Mouse (Mus musculus) liver, adult 2 months (tissue): ENCODE data around the gene Olfr1280. TPM values are rescaled to one million over a fixed set of nuclear protein-coding genes. Genes with fewer than 3 reads are reported as not detected.

Source experiments
- DNase-seq: peaks from one replicate; pipeline ENCODE4 v3.0.0-alpha.2; 2011; ENCODE audit warnings: low read depth, low spot score; ENCODE audit errors: extremely low read depth
- H3K27ac ChIP-seq: fragments of 200-500 bp; replicated peaks from 2 replicates; pipeline ENCODE4 v1.5.1; 2012; ENCODE audit warnings: low read depth, mild to moderate bottlenecking, control low read depth, inconsistent platforms, low read length; ENCODE audit not compliant: insufficient read depth
- H3K27me3 ChIP-seq: fragments of 200-500 bp; 2 replicates; pipeline ENCODE4 v1.6.1; 2012; ENCODE audit warnings: mild to moderate bottlenecking, moderate library complexity, low read length, inconsistent platforms; ENCODE audit not compliant: control insufficient read depth, insufficient read depth
- H3K36me3 ChIP-seq: fragments of 200-500 bp; 2 replicates; pipeline ENCODE4 v1.6.1; 2012; ENCODE audit warnings: low read length, inconsistent platforms; ENCODE audit not compliant: control insufficient read depth, insufficient read depth
- H3K4me1 ChIP-seq: fragments of 200-500 bp; 2 replicates; pipeline ENCODE4 v1.6.1; 2011; ENCODE audit warnings: low read length; ENCODE audit not compliant: control insufficient read depth, insufficient read depth
- H3K4me3 ChIP-seq: fragments of 200-500 bp; 2 replicates; pipeline ENCODE4 v1.5.1; 2011; ENCODE audit warnings: low read depth, mild to moderate bottlenecking, control low read depth, low read length, moderate library complexity; ENCODE audit not compliant: insufficient read depth
- H3K79me2 ChIP-seq: fragments of 200-500 bp; 2 replicates; pipeline ENCODE4 v1.6.1; 2012; ENCODE audit warnings: inconsistent platforms, mild to moderate bottlenecking, low read length, moderate library complexity; ENCODE audit not compliant: control insufficient read depth, insufficient read depth
- H3K9ac ChIP-seq: fragments of 200-500 bp; 2 replicates; pipeline ENCODE4 v1.6.1; 2012; ENCODE audit warnings: low read depth, mild to moderate bottlenecking, control low read depth, inconsistent platforms, low read length
- CTCF ChIP-seq: fragments of 200-500 bp; IDR thresholded peaks from 2 replicates; pipeline ENCODE4 v1.5.1; 2011; ENCODE audit warnings: low read depth, low read length, control low read depth
- POLR2A ChIP-seq: fragments of 200-500 bp; IDR thresholded peaks from 2 replicates; pipeline ENCODE4 v1.6.1; 2011; ENCODE audit warnings: low read length, control low read depth; ENCODE audit not compliant: insufficient read depth; ENCODE audit errors: extremely low read depth
- WGBS: fragments of 180-500 bp; shearing (Covaris S2); methylation state at CpG from one replicate; pipeline ENCODE4 v1.1.7; 2018; 5-methylcytosine and 5-hydroxymethylcytosine counted together
- polyA plus RNA-seq: library from polyadenylated mRNA; depleted of rRNA; stranded (reverse); fragments of >200 nt; gene quantifications from 2 replicates; pipeline ENCODE4 v1.2.3, GENCODE M21; 2012; rRNA removed
- total RNA-seq: library from RNA; depleted of rRNA; stranded (reverse); fragments of >200 nt; gene quantifications from 2 replicates; pipeline ENCODE4 v1.2.3, GENCODE M21; 2014; rRNA removed

Olfr1280 gene
- total and polyA plus RNA-seq, 2 experiments: not detected

DNA sequence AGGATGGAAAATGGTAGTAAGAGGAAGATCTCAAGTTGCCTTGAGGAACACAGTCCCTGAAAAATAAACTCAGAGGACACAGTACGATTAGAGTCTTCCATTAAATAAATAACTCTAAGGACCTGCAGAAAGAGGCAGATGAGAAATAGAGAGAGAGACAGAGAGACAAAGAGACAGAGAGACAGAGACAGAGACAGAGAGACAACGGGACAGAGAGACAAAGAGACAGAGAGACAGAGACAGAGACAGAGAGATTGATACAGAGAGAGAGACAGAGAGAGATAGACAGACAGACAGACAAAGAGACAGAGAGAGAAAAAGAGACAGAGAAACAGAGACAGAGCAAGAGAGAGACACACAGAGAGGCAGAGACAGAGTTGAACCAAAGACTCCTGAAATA lies 22.2 kb downstream of the Olfr1280 start, which contains the start of gene Olfr1282:
Olfr1282 (minus strand) TSS at position 101 of the 400 bp plus-strand sequence.
- no peaks in the 10 kb centered on the region for H3K27me3 ChIP-seq
- no peak within 1 kb of the TSS for H3K4me3 ChIP-seq
- no peak within 1 kb of the TSS for H3K27ac ChIP-seq
- TF ChIP-seq POLR2A: no peak
- no peak for TF ChIP-seq CTCF
- no peaks in the 10 kb centered on the region for H3K4me1 ChIP-seq
- H3K36me3 ChIP-seq: no peaks in the 10 kb centered on the region
- WGBS: 53% methylated on average over 2 of the region's 2 CpGs
- no peak within 1 kb of the TSS for H3K9ac ChIP-seq
- no peak for DNase-seq
- H3K79me2 ChIP-seq: no peaks in the 10 kb centered on the region

DNA sequence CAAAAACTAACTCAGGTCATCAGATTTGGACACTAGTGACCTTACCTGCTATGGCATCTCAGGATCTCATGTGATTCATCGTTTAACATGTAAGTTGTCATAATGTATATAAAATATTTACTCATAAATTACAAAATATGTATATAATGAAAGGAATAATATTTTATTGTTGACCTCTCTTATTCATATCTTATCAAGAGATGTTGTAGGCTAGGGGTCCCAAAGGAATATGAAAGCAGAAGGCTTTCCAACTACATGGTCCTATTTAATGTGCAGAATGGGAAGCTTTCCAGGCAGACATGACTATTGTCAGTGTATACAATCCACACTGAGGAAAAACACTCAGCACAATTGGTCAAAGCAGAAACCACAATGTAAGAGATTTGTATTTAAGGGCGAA lies 52.7 kb downstream of the Olfr1280 start, which contains the start of gene Olfr1283:
Olfr1283 (plus strand) TSS at position 301 of the 400 bp plus-strand sequence.
- H3K36me3 ChIP-seq: no peaks in the 10 kb centered on the region
- no peaks in the 10 kb centered on the region for H3K4me1 ChIP-seq
- H3K27me3 ChIP-seq: no peaks in the 10 kb centered on the region
- no peaks in the 10 kb centered on the region for H3K79me2 ChIP-seq
- 60% methylated on average over 2 of the region's 2 CpGs for WGBS
- no peak for DNase-seq
- no peak within 1 kb of the TSS for H3K9ac ChIP-seq
- no peak within 1 kb of the TSS for H3K4me3 ChIP-seq
- no peak within 1 kb of the TSS for H3K27ac ChIP-seq
- TF ChIP-seq POLR2A (no peak), CTCF (no peak)

DNA sequence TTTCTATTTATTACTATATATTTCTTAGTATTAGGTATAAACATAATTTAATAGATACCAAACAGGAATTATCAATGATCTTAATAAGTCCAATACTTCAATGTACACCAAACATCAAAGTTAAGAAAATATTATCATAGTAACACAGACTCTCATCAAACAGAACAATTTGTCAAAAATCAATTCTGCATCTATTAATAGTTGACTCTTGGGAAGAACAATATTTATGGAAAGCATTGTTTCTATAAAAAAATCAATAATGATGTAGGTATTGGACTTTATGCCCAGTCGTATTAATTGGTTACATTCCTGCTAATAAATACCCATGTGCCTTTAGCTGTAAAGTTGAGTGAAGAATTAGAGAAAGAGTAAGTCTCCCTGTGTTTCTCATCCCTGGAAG lies 61.4 kb downstream of the Olfr1280 start, which contains the start of gene Olfr1284:
Olfr1284 (plus strand) TSS at position 301 of the 400 bp plus-strand sequence.
- no peak within 1 kb of the TSS for H3K27ac ChIP-seq
- no peaks in the 10 kb centered on the region for H3K36me3 ChIP-seq
- DNase-seq: no peak
- no peaks in the 10 kb centered on the region for H3K27me3 ChIP-seq
- H3K79me2 ChIP-seq: no peaks in the 10 kb centered on the region
- H3K9ac ChIP-seq: no peak within 1 kb of the TSS
- H3K4me3 ChIP-seq: no peak within 1 kb of the TSS
- TF ChIP-seq CTCF (no peak), POLR2A (no peak)
- 81% methylated on average over 1 of the region's 1 CpGs for WGBS
- H3K4me1 ChIP-seq: no peaks in the 10 kb centered on the region

Other genes with a start within 250 kb of the Olfr1280 start
- not detected in 2 replicates for gene Gm13941, start 208.0 kb upstream of the Olfr1280 start, total RNA-seq
- not detected in 2 replicates for gene Gm13941, start 208.0 kb upstream of the Olfr1280 start, polyA plus RNA-seq
- not detected in 2 replicates for gene Gm15130, start 161.1 kb upstream of the Olfr1280 start, total RNA-seq
- not detected in 2 replicates for gene Gm15130, start 161.1 kb upstream of the Olfr1280 start, polyA plus RNA-seq
- not detected in 2 replicates for gene 4930430A15Rik, start 84.4 kb upstream of the Olfr1280 start, total RNA-seq
- gene 4930430A15Rik, start 84.4 kb upstream of the Olfr1280 start, polyA plus RNA-seq: not detected in 2 replicates
- not detected in 2 replicates for gene Olfr1275, start 78.7 kb upstream of the Olfr1280 start, total RNA-seq
- gene Olfr1275, start 78.7 kb upstream of the Olfr1280 start, polyA plus RNA-seq: not detected in 2 replicates
- gene Olfr1276, start 59.5 kb upstream of the Olfr1280 start, total RNA-seq: not detected in 2 replicates
- gene Olfr1276, start 59.5 kb upstream of the Olfr1280 start, polyA plus RNA-seq: not detected in 2 replicates
- gene Olfr1277, start 39.9 kb upstream of the Olfr1280 start, total RNA-seq: not detected in 2 replicates
- not detected in 2 replicates for gene Olfr1277, start 39.9 kb upstream of the Olfr1280 start, polyA plus RNA-seq
- gene Olfr1278, start 23.9 kb upstream of the Olfr1280 start, total RNA-seq: not detected in 2 replicates
- gene Olfr1278, start 23.9 kb upstream of the Olfr1280 start, polyA plus RNA-seq: not detected in 2 replicates
- not detected in 2 replicates for gene Olfr1279, start 13.4 kb upstream of the Olfr1280 start, total RNA-seq
- gene Olfr1279, start 13.4 kb upstream of the Olfr1280 start, polyA plus RNA-seq: not detected in 2 replicates
- gene Olfr1281, start 12.5 kb downstream of the Olfr1280 start, total RNA-seq: not detected in 2 replicates
- not detected in 2 replicates for gene Olfr1281, start 12.5 kb downstream of the Olfr1280 start, polyA plus RNA-seq
- gene Olfr1282, start 22.1 kb downstream of the Olfr1280 start, total RNA-seq: not detected in 2 replicates
- not detected in 2 replicates for gene Olfr1282, start 22.1 kb downstream of the Olfr1280 start, polyA plus RNA-seq
- not detected in 2 replicates for gene Olfr1283, start 52.8 kb downstream of the Olfr1280 start, total RNA-seq
- gene Olfr1283, start 52.8 kb downstream of the Olfr1280 start, polyA plus RNA-seq: not detected in 2 replicates
- not detected in 2 replicates for gene Olfr1284, start 61.5 kb downstream of the Olfr1280 start, total RNA-seq
- gene Olfr1284, start 61.5 kb downstream of the Olfr1280 start, polyA plus RNA-seq: not detected in 2 replicates
- gene Olfr1286, start 109.1 kb downstream of the Olfr1280 start, total RNA-seq: not detected in 2 replicates
- not detected in 2 replicates for gene Olfr1286, start 109.1 kb downstream of the Olfr1280 start, polyA plus RNA-seq
- gene Olfr1287, start 135.1 kb downstream of the Olfr1280 start, total RNA-seq: not detected in 2 replicates
- gene Olfr1287, start 135.1 kb downstream of the Olfr1280 start, polyA plus RNA-seq: not detected in 2 replicates
- not detected in 2 replicates for gene Olfr1288, start 160.1 kb downstream of the Olfr1280 start, total RNA-seq
- not detected in 2 replicates for gene Olfr1288, start 160.1 kb downstream of the Olfr1280 start, polyA plus RNA-seq
- gene Olfr1289, start 166.8 kb downstream of the Olfr1280 start, total RNA-seq: not detected in 2 replicates
- gene Olfr1289, start 166.8 kb downstream of the Olfr1280 start, polyA plus RNA-seq: not detected in 2 replicates
- not detected in 2 replicates for gene Olfr1290, start 179.8 kb downstream of the Olfr1280 start, total RNA-seq
- not detected in 2 replicates for gene Olfr1290, start 179.8 kb downstream of the Olfr1280 start, polyA plus RNA-seq
- not detected in 2 replicates for gene Olfr1291-ps1, start 183.2 kb downstream of the Olfr1280 start, total RNA-seq
- not detected in 2 replicates for gene Olfr1291-ps1, start 183.2 kb downstream of the Olfr1280 start, polyA plus RNA-seq
- gene Olfr1293-ps, start 211.2 kb downstream of the Olfr1280 start, total RNA-seq: not detected in 2 replicates
- gene Olfr1293-ps, start 211.2 kb downstream of the Olfr1280 start, polyA plus RNA-seq: not detected in 2 replicates
- gene Olfr1294, start 226.3 kb downstream of the Olfr1280 start, total RNA-seq: not detected in 2 replicates
- gene Olfr1294, start 226.3 kb downstream of the Olfr1280 start, polyA plus RNA-seq: not detected in 2 replicates